Mouse (Mus musculus): Measurements from ENCODE around the gene Inafm2. TPM values are rescaled to one million over a fixed set of nuclear protein-coding genes. Genes with fewer than 3 reads are reported as not detected.

The Inafm2 gene
- total RNA-seq, 4 experiments from 2014 or later: 33.0 to 45.2 (median 33.9) TPM

- DNase-seq (ENCODE audit: low spot score): no peak
Measured at GRCm38 (mm10) chr2:118781115-118781514, 35.6 kb downstream of the Inafm2 start.

- no peak for DNase-seq (ENCODE audit: low spot score)
Measured at GRCm38 (mm10) chr2:118782303-118782702, 36.7 kb downstream of the Inafm2 start.

DNA sequence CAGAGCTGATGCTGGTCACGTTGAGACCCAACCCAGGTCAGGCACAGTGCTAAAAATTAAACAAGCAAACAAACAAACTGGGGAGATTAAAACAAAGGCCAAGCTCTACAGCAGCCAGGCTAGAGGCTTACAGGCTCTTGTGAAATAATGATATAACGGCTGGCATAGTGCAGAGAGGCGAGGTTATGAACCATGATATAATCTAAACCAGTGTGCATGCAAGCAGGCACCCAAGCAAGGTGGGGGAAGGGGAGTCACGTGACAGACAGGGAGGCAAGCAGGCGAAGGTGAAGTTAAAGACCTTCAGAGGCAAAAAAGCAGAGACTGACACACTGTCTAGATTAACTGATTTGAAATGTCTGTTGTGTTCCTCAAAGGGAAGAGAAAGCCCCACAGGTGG, 37.5 kb downstream of the Inafm2 start:
- DNase-seq (ENCODE audit: low spot score): no peak

- no peak for DNase-seq (ENCODE audit: low spot score)
Measured at GRCm38 (mm10) chr2:118783663-118784062, 38.1 kb downstream of the Inafm2 start.

DNA sequence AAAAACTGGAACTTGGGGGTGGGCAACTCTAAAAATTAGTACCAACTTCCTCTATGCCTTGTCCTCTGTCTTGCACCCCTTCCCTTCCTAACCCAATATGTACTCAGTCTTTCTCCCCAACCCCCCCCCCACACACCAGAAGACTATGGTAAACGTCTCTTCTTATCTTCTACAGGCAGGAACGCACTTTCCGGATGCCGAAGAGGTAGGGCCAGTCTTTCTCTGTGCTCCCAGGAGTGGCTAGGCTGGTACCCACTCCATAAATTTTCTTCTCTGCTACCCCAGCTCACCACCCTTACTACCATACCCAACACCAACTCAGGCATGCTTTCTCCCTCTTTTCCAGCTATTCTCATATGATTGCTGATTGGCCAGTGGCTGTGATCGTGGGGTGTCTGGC, 41.0 kb downstream of the Inafm2 start:
- DNase-seq (ENCODE audit: low spot score): no peak

GRCm38 (mm10) chr2:118789501-118789900, 43.9 kb downstream of the Inafm2 start:
- no peak for DNase-seq (ENCODE audit: low spot score)

DNA sequence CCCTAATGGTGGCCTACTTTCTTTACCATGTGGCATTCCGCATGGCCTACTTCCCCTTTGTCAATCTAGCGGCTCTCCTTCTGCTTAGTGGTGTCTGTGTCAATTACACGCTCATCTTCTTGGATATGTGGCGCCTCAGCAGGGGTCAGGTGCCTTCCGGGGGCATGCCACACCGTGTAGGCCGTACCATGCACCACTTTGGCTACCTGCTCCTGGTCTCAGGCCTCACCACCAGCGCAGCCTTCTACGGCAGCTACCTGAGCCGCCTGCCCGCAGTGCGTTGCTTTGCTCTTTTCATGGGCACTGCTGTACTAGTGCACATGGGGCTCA, 44.6 kb downstream of the Inafm2 start:
- DNase-seq (ENCODE audit: low spot score): no peak

DNA sequence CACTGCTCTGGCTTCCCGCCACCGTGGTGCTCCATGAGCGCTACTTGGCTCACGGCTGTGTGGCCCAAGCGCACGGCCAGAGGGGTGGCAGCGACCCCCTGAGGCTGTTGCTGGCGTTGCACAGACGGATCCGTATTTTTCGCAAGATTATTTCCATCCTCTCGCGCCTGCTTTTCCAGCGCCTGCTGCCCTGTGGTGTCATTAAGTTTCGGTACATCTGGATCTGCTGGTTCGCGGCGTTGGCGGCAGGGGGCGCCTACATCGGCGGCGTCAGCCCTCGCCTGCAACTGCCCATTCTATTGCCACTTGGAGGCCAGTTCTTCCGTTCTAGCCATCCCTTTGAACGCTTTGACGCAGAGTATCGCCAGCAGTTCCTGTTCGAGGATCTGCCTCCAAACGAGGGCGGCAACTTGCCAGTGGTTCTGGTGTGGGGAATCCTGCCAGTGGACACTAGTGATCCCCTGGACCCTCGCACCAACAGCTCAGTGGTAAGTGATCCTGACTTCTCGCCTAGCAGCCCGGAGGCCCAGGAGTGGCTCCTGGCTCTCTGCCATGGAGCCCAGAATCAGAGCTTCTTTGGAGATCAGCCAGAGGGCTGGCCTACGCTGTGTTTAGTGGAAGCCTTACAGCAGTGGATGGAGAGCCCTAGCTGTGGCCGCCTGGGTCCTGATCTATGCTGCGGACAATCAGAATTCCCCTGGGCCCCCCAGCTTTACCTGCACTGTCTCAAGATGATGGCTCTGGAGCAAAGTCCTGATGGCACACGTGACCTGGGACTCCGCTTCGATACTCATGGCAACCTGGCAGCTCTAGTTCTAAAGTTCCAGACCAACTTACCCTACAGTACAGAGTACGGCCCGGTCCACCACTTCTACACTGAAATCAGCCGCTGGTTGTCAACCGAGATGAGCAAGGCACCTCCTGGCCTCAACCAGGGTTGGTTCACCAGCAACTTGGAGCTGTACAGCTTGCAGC, 45.3 kb downstream of the Inafm2 start:
- DNase-seq (ENCODE audit: low spot score): peak; percentile 46

DNA sequence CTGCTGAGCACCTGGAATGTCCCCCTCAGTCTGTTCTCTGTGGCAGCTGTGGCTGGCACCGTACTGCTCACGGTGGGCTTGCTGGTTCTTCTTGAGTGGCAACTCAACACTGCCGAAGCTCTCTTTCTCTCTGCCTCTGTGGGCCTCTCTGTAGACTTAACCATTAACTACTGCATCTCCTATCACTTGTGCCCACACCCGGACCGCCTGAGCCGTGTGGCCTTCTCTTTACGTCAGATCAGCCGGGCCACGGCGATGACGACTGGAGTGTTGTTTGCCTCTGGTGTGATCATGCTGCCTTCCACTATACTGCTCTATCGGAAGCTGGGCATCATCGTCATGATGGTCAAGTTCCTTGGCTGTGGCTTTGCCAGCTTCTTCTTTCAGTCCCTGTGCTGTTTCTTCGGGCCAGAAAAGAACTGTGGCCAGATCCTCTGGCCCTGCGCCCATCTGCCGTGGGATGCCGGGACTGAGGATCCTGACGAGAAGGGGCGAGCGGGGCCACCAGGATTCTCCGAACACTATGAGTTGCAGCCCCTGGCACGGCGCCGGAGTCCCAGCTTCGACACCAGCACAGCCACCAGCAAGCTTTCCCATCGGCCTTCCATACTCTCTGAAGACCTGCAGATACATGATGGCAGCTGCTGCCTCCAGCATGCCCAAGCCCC, 46.2 kb downstream of the Inafm2 start:
- DNase-seq (ENCODE audit: low spot score): no peak

DNA sequence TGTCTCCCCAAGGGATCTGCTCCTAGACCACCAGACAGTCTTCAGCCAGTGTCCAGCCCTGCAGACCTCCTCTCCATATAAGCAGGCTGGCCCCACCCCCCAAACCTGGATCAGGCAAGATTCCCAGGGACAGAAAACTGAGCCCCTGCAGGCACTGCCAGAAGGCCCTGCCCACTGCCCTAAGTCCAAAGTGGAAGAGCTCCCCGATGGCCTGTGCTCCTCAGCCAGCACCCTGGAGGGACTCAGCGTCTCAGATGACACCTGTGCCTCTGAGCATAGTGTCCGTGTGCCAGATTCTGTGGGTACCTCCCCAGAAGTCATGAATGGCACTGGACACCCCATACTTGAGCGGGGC, 46.7 kb downstream of the Inafm2 start:
- no peak for DNase-seq (ENCODE audit: low spot score)

GRCm38 (mm10) chr2:118793636-118794035, 48.1 kb downstream of the Inafm2 start:
- no peak for DNase-seq (ENCODE audit: low spot score)

Other genes starting within 250 kb of the Inafm2 start
- 1 to 10 TPM; 2.8 to 9.8 (median 7.7) TPM for gene Bmf, start 196.1 kb upstream of the Inafm2 start, total RNA-seq (2022)
- gene Bub1b, start 147.5 kb upstream of the Inafm2 start, total RNA-seq (2022): under 1 TPM; 0.56 to 0.94 (median 0.60) TPM
- gene Pak6, start 82.5 kb upstream of the Inafm2 start, total RNA-seq (2022): 10 to 100 TPM in 3 of 4 experiments, 1 to 10 TPM in 1; 7.5 to 13.4 (median 11.4) TPM
- gene Ankrd63, start 41.8 kb upstream of the Inafm2 start, total RNA-seq (2022): 1 to 10 TPM; 1.0 to 3.1 (median 1.7) TPM
- 1 to 10 TPM; 2.2 to 3.3 (median 2.5) TPM for gene Plcb2, start 17.3 kb upstream of the Inafm2 start, total RNA-seq (2022)
- 10 to 100 TPM; 24.6 to 38.6 (median 29.6) TPM for gene Ccdc9b, start 16.9 kb downstream of the Inafm2 start, total RNA-seq (2022)
- not detected for gene Phgr1, start 27.0 kb downstream of the Inafm2 start, total RNA-seq (2022)
- under 1 TPM in 3 of 4 experiments, not detected in 1; 0.09 to 0.14 (median 0.09) TPM for gene Disp2, start 34.0 kb downstream of the Inafm2 start, total RNA-seq (2022)
- 1 to 10 TPM in 2 of 4 experiments, under 1 TPM in 2; 0.22 to 1.1 (median 0.79) TPM for gene Knstrn, start 68.2 kb downstream of the Inafm2 start, total RNA-seq (2022)
- 100 to 1,000 TPM; 383 to 490 (median 481) TPM for gene Ivd, start 116.2 kb downstream of the Inafm2 start, total RNA-seq (2022)
- gene Bahd1, start 154.6 kb downstream of the Inafm2 start, total RNA-seq (2022): 10 to 100 TPM; 14.0 to 21.2 (median 15.9) TPM
- 1 to 10 TPM; 5.7 to 9.2 (median 8.4) TPM for gene Chst14, start 180.7 kb downstream of the Inafm2 start, total RNA-seq (2022)